Mouse (Mus musculus) gastrocnemius, postnatal 25 days (tissue): ENCODE measurements around the gene Zdhhc9. TPM values are rescaled to one million over a fixed set of nuclear protein-coding genes. Genes with fewer than 3 reads are reported as not detected.

ENCODE experiments used
- DNase-seq: peaks from one replicate; pipeline ENCODE4 v3.0.0; 2022
- total RNA-seq, 2 experiments: library from RNA; stranded (reverse); gene quantifications; 1 replicate in 1 of 2; 2 replicates in 1 of 2; pipeline ENCODE4 v1.2.3; 2021

Zdhhc9 gene
- total RNA-seq, 2 experiments from 2014 or later = 6.7 to 7.3 TPM

GRCm38 (mm10) chrX:48170368-48170767 is 38.3 kb downstream of the Zdhhc9 start:
- no peak for DNase-seq

GRCm38 (mm10) chrX:48169892-48170291 is 38.8 kb downstream of the Zdhhc9 start:
- DNase-seq = no peak

DNA sequence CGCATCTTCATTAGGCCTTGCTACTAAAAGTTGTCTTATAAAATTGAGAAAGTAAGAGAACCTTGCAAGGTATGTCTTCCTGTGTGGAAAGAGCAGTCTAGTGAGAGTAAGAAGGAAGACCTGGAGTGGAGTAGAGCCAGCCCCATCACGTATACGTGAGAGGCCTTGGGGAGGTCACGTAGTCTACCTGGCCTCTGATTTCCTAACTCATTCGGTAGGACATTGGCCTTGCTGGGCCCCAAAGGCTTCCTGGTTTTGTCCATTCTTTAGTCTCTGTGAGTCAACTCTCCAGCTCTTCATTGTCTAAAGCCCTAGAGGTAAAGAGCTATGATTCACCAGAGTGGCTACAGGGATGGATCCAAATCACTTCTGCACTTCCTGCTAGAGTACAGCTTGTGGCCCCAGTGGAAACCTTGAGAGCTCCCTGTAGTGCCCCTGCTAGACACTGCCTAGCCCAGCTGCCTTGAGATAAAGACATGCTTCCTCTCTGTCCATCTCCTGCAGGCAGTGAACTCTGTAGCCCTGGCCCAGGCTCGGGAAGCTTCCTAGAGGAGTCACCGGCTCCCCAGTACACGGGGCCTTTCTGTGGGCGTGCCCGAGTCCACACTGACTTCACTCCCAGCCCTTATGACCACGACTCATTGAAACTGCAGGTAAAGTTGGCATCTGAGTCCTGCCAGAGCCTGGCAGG is 50.3 kb downstream of the Zdhhc9 start:
- no peak for DNase-seq

GRCm38 (mm10) chrX:48157396-48157795 is 51.3 kb downstream of the Zdhhc9 start:
- no peak for DNase-seq

GRCm38 (mm10) chrX:48155489-48155888 is 53.2 kb downstream of the Zdhhc9 start:
- no peak for DNase-seq

GRCm38 (mm10) chrX:48153949-48154348 is 54.7 kb downstream of the Zdhhc9 start:
- no peak for DNase-seq

GRCm38 (mm10) chrX:48153414-48153813 is 55.3 kb downstream of the Zdhhc9 start:
- no peak for DNase-seq

DNA sequence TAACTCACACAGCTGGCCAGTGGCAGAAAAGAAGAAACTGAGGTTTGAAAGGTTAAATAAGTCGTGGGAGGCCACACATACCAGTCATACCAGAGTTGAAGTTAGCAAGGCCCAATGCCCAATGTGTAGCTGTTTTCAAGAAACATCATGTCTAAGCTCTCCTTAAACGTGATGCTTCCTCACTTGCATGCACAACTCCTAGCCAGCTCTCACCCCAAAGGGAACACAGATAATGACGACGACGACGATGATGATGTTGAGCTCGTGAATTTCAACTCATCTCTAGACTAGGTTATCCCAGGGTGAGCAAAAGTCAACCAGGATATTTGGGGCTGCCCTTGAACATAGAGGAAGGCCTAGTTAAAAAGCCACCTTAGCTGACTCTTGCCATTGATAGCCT is 56.6 kb downstream of the Zdhhc9 start:
- no peak for DNase-seq

- no peak for DNase-seq
These were observed 60.9 kb downstream of the Zdhhc9 start for GRCm38 (mm10) chrX:48147741-48148186.

- DNase-seq = no peak
These were observed 61.5 kb downstream of the Zdhhc9 start for GRCm38 (mm10) chrX:48147226-48147625.

DNA sequence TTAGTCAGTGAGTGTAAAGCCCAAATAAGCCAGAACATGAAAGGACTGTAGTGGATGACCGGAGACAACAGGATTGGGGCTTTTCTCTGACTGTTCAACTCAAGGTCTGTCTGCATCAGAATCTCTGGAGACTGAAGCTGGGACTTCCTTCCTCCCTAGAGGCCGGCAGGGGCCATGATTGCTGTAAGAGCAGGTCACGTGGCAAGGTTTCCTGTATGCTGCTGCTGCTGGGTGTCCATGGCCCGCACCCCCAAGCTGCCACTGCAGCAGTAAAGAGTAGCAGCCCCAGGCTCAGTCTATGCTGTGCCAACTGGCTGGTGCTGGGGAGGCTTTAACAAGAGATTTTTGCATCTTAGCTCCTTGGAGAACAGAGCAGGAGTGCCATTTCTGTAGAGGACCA is 62.4 kb downstream of the Zdhhc9 start, which contains the start of gene Sash3:
TSS of gene Sash3 (plus strand) at position 175 of the 400 bp plus-strand sequence.
- DNase-seq = peak; percentile 25

DNA sequence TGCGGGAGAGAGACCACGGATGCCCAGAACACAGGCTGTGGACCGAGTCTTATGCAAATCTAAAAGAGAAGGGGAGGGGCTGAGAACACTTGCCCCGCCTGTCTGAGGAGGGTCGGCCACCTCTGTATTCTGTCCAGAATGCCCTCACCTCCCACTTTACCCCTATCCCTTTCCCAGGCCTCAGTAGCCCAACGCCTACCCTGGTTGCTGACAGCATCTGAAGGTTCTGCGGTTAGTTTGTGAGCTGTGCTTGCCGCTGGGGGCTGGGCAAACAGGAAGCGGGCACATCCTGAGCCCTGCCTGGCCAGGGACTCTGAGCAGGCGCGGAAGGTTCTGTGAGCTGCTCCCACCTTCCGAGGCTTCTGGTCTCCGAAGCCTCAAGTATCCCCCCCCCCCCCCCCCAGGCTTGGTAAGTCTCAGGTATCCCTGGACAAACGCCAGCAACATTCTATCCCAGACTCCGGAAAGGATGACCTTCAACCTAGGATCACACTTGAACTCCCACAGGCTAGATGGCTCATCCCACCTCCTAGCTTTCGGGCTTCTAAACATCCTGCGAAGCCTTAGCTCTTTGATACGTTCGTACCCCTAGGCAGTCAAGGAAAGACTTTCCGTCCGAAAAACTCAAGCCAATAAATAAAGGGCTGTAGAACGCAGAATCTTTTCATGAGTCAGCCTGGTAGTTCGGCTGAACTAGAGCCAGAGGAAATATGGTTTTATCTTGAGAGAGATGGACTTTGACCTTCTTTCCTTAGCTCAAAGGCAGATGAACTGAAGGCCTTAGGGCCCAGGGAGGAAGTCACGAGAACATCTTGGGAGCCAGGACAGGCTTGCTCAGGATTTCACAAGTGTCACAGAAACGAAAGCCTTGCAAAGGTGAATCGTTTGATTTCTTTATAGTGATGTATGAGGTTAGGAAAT is 65.0 kb downstream of the Zdhhc9 start:
- peak; percentile 19 for DNase-seq

DNA sequence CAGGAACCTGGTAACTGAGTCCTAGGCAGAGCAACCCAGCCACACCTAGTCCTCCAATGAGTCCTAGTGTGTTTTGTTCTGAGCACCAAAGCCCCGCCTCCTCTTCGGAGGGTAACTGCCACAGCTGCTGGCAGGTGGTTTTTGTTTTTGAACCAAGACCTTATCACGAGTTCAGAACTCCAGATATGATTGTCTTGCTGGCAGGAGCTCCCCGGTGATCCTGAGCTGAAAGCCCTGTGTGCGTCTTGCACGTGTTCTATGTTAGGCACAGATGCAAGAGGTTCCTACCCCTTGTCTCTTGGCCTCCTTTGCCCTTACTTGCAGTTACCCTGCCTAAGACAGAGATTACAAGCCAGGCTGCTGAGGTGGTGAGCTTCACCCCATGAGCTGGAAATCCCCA is 67.2 kb downstream of the Zdhhc9 start:
- DNase-seq = peak; percentile 20

DNA sequence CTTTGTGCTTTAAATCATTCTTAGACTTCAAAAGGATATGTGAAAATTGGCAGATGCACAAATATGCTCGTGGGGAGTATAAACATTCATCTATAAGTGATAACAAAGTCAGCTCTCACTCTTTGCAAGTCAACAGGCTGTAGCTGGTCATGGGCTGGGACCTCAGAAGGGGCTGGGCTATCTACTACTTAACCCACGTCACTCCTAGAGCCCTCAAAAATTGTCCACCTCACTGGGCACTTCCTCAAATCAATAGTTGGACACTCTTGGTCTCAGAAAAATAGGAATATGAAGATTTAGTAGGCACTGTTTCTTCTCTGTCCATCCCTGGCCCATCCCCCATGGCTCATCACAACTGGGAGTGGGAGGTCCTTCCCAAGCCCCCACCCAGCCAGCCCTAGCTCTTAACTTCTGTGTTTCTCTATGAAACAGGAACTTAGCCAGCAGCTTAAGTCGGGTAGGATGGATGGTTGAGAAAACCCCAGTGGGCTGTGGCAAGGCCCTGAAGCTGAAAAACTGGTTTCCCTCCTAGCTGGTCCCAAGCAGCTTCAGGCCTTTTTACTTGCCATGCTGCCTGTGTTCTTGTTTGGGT is 68.3 kb downstream of the Zdhhc9 start:
- DNase-seq = no peak

- no peak for DNase-seq
These were observed 69.1 kb downstream of the Zdhhc9 start for GRCm38 (mm10) chrX:48139368-48140285.

DNA sequence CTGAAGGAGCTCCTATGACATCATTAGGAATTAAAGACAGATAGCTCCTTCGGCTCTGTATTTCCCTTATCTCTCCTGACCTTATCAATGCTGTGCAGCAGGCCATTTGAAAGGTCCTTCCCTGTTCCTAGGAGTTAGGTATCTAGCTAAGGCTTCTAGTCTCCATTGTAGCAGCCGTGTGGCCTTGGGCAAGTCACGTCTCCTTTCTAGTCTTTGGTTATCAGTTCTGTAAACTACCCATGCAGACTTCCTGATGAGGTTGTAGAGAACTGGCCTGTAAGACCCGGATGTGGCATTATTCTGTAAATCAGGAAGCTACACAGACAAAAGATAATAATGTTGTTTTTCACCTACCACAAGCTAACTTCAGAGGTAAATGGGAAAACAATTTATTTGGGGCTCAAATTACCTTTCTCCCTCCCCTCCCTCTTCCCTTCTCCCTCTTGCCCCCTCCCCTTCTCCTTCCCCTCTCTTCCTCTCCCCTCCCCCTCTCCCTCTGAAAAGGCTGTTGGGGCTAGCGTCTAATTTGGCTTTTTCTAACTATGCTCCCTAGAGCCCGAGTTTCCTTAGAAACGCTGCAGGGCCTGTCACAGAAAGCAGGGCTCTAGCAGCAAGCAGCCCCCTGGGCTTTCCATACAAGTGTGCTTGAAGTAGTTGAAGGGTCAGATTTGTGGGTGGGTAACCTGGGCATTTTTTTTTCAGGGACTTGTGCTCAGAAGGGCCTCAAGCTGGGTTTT is 70.0 kb downstream of the Zdhhc9 start:
- no peak for DNase-seq

DNA sequence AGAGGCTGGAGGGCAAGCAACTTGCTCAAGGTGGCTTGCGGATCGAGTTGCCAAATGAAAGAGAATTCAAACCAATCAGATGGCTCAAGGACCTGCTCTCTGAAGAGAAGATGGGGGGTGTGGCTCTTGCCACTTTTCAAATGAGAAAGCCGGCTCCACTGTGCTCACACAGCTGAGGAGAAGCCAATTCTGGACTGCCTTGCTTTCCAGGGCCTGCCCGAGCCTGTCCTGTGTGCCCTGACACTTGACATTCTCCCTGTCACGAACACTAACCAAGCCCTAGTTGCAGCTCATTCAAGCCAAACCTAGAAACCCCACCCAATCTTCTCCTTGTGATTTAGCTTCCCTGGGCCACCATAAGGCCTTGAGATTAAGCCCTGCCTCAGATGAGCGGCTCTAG is 70.7 kb downstream of the Zdhhc9 start:
- DNase-seq = no peak

DNA sequence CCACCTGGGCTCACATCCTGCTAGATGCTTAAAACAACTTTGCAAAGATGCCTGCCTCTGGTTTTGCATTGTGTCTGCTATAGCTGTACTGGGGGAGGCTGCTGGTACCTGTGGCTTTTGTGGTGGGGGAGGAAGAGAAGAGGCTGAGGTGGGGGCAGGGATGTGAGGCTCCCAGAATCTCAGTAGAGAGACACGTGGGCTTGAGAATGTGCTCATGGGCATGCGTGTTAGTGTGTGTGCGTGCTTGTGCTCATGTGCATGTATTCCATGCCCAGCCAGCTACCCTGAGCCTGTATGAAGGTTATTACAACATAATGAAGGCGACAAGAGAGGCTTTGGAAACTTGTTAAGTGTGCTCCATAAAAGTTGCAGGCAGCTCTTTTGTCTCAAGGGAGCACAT is 71.7 kb downstream of the Zdhhc9 start:
- DNase-seq = no peak

- DNase-seq = no peak
These were observed 79.5 kb downstream of the Zdhhc9 start for GRCm38 (mm10) chrX:48129167-48129566.

DNA sequence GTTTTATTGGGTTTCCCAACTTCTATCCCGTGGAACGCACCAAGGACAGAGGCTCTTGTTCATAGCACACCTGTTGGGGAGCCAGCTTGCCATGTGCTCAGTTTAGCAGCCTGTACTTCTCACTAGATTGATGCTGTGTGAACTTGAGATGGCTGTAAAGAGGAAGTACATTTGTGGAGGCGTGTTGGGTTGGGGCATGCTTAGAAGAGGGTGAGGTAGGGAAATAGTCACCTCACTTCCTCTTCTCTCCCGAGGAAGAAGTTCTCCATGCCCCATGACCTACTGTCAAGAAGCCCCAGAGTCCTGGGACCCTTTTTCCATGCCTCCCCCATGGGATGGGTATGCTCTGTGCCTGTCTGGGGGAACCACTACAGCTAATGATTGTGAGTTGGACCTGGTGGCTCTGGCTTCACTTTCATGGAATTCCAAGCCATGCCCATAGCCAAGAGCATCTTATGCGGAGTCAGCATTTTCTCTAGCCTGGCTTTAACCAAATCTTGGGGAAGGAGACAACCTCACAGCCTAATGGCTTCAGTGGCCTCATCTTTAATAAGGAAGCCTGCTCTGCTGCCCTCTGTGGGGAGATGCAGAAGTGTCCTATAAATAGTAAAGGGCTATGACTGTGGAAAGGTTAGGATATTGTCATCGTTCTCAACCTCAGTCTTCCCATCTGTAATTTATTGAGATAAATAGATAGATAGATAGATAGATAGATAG is 81.0 kb downstream of the Zdhhc9 start:
- DNase-seq = no peak
